Mouse (Mus musculus): ENCODE results near the gene Msantd1.

DNA sequence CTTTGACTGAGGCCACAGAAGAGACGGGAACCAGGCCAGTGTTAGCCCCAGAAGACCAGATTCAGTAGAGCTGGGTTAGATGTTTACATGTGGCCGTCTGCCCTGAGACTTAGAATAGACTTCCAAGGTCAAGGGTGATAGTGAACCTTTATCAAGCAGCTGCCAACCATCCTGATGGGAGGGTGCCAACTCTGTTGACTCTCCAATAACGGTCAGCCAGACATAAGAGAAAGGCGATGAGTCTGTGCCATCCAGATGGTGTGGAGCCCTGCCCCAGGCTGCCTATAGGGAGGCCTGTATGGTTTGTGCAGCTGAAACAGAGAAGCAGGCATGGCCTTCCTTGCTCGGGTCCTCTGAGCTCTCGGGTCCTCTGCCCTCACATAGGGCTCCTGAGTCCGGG lies 16.7 kb downstream of the Msantd1 start:
- TF ChIP-seq CTCF (IDR thresholded peaks at IDR 0.05; ENCODE audit: extremely low read depth, insufficient read depth, low read length): no peak
- TF ChIP-seq POLR2A (IDR thresholded peaks at IDR 0.05; ENCODE audit: extremely low read depth, insufficient read depth, low read length): no peak

All from cortical plate, adult 2 months (tissue).